Mouse (Mus musculus): ENCODE results near the gene Dmac1. TPM values are rescaled to one million over a fixed set of nuclear protein-coding genes. Genes with fewer than 3 reads are reported as not detected.

Dmac1 gene
- 90.2 and 95.4 TPM in 2 replicates for polyA plus RNA-seq (2014; fragmentation: Nextera tagmentation; extraction: Ambion mirVana)

DNA sequence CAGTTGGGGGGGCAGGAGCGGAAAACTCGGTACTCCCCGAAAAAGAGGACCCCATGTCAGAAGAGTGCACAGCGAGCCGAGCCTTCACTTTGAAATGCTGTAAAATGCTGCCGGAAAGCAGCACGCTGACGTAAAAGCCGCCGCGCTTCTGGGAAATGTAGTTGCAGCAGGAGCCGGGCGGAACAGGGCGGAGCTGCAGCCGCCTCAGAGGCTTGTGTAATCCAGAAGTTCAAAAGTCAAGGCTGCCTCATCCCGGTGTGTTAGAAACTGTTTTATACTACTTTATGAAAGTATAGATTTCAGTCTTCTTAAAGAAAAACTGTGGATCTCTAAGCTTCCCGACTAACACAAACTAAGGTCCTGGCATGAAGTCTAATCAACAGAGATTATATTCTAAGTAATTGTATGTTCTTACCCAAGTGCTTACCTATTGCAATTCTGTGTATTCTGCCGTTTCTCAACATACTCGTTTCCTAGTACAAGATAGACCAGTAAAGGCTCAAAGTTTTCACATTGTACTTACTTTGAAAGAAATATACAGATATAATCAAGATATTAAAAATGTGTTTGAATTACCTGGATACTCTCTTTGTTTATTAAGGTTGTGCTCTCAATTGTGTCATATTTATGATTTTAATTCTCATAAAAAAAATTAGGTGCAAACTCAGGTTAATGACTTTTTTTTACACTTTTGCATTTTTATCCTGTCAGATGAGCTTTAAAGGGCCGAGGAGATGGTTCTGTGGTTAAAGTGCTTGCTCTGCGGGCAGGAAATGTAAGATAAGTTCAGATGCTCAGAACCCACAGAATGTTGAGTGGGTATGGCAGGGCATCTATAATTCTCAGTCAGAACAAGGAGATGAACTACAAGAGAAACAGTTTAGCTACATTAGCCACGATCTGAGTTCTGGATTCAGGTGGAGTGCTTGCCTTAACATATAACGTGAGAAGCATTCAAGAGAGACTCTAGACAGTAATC lies at the start of gene Dmac1:
Gene Dmac1 (minus strand): TSS at position 109 of the 979 bp plus-strand sequence.
- 19% methylated on average over 23 of the region's 23 CpGs for WGBS
- peak within 1 kb of the TSS; percentile 83 for H3K4me3 ChIP-seq (ENCODE audit: low read depth, low read length)
- H3K9ac ChIP-seq (replicated peaks; ENCODE audit: low read depth, low read length), result peak within 1 kb of the TSS; percentile 84
- H3K27ac ChIP-seq (ENCODE audit: low read depth, low read length), result peak within 1 kb of the TSS; percentile 28; the same call in 1 of the 2 replicates
- ATAC-seq (ENCODE audit: low read depth), result peak; percentile 96
- H3K4me1 ChIP-seq (ENCODE audit: control insufficient read depth, insufficient read depth, low read length), result peaks cover 6% of the 10 kb centered on the region; the same call in 1 of the 2 replicates
- no peaks in the 10 kb centered on the region for H3K36me3 ChIP-seq (ENCODE audit: control insufficient read depth, insufficient read depth, low read length)
- peak within 1 kb of the TSS; percentile 74 for H3K4me2 ChIP-seq (ENCODE audit: low read depth, low read length)
- no peaks in the 10 kb centered on the region for H3K9me3 ChIP-seq (ENCODE audit: control insufficient read depth, low read length)
- no peaks in the 10 kb centered on the region for H3K27me3 ChIP-seq (ENCODE audit: control insufficient read depth, insufficient read depth, low read length)

GRCm38 (mm10) chr4:75315431-75315830 lies 37.3 kb upstream of the Dmac1 start:
- H3K4me2 ChIP-seq (ENCODE audit: low read depth, low read length), result no peak overlapping the region
- H3K27me3 ChIP-seq (ENCODE audit: control insufficient read depth, insufficient read depth, low read length), result no peaks in the 10 kb centered on the region
- H3K9me3 ChIP-seq (ENCODE audit: control insufficient read depth, low read length), result no peaks in the 10 kb centered on the region
- no peak overlapping the region for H3K4me3 ChIP-seq (ENCODE audit: low read depth, low read length)
- no peaks in the 10 kb centered on the region for H3K36me3 ChIP-seq (ENCODE audit: control insufficient read depth, insufficient read depth, low read length)
- no peak overlapping the region for H3K9ac ChIP-seq (replicated peaks; ENCODE audit: low read depth, low read length)
- no peaks in the 10 kb centered on the region for H3K4me1 ChIP-seq (ENCODE audit: control insufficient read depth, insufficient read depth, low read length)
- no peak overlapping the region for H3K27ac ChIP-seq (ENCODE audit: low read depth, low read length)
- no peak for ATAC-seq (ENCODE audit: low read depth)
- 94% methylated on average over 1 of the region's 1 CpGs for WGBS

DNA sequence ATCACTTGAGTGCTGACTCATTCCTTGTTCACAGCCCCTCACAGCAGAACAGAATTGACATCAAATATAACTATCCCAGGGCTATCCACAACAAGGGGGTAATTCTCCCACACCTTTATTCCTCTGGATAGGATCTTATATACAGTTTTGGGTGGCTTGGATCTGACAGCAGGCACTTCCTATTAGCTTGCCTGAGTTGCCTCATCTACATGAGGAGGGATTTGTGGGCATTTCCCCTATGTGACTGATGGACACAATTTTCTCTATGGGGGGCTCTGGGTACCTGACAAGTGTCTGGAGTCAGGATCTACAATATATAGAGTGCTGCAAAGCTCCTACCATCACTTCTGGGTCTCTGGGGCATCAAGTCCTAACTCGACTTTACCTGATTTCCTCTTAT lies 36.9 kb upstream of the Dmac1 start:
- 80% methylated on average over 1 of the region's 1 CpGs for WGBS
- no peak overlapping the region for H3K4me2 ChIP-seq (ENCODE audit: low read depth, low read length)
- ATAC-seq (ENCODE audit: low read depth), result no peak

DNA sequence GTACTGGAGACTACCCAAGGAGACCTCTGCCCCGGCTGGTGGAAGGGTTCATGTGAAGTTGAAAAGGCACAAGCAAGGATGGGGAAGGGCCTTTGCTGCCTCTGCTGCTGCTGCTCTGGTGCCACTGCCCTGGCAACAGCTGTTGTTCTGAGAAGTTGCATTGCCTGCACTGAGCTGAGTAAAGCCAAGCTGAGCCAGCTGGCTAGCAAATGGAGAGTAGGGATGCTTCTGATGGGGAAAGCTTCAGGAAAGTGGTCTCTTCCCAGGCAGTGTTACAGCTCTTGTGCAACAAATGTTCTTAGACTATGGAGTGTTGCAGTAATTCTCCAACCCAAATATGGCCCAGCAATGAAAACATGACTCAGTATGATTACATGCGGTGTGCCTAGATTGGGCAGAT lies 33.8 kb upstream of the Dmac1 start:
- H3K9ac ChIP-seq (replicated peaks; ENCODE audit: low read depth, low read length), result no peak overlapping the region
- no peaks in the 10 kb centered on the region for H3K36me3 ChIP-seq (ENCODE audit: control insufficient read depth, insufficient read depth, low read length)
- H3K27ac ChIP-seq (ENCODE audit: low read depth, low read length), result no peak overlapping the region
- no peak overlapping the region for H3K4me3 ChIP-seq (ENCODE audit: low read depth, low read length)
- H3K4me2 ChIP-seq (ENCODE audit: low read depth, low read length), result no peak overlapping the region
- WGBS, result 96% methylated on average over 2 of the region's 2 CpGs
- H3K9me3 ChIP-seq (ENCODE audit: control insufficient read depth, low read length), result no peaks in the 10 kb centered on the region
- H3K4me1 ChIP-seq (ENCODE audit: control insufficient read depth, insufficient read depth, low read length), result no peaks in the 10 kb centered on the region
- no peaks in the 10 kb centered on the region for H3K27me3 ChIP-seq (ENCODE audit: control insufficient read depth, insufficient read depth, low read length)
- ATAC-seq (ENCODE audit: low read depth), result no peak

More for the DNA sequence above, 36.9 kb upstream of the Dmac1 start:
- Histone ChIP-seq H3K4me1 (ENCODE audit: control insufficient read depth, insufficient read depth, low read length) (no peaks in the 10 kb centered on the region), H3K27me3 (ENCODE audit: control insufficient read depth, insufficient read depth, low read length) (no peaks in the 10 kb centered on the region), H3K4me3 (ENCODE audit: low read depth, low read length) (no peak overlapping the region), H3K27ac (ENCODE audit: low read depth, low read length) (no peak overlapping the region), H3K9me3 (ENCODE audit: control insufficient read depth, low read length) (no peaks in the 10 kb centered on the region), H3K9ac (replicated peaks; ENCODE audit: low read depth, low read length) (no peak overlapping the region), H3K36me3 (ENCODE audit: control insufficient read depth, insufficient read depth, low read length) (no peaks in the 10 kb centered on the region)

- Histone ChIP-seq H3K27ac (ENCODE audit: low read depth, low read length) (no peak overlapping the region), H3K27me3 (ENCODE audit: control insufficient read depth, insufficient read depth, low read length) (no peaks in the 10 kb centered on the region), H3K9ac (replicated peaks; ENCODE audit: low read depth, low read length) (no peak overlapping the region), H3K4me2 (ENCODE audit: low read depth, low read length) (no peak overlapping the region), H3K36me3 (ENCODE audit: control insufficient read depth, insufficient read depth, low read length) (no peaks in the 10 kb centered on the region), H3K4me3 (ENCODE audit: low read depth, low read length) (no peak overlapping the region), H3K9me3 (ENCODE audit: control insufficient read depth, low read length) (no peaks in the 10 kb centered on the region), H3K4me1 (ENCODE audit: control insufficient read depth, insufficient read depth, low read length) (no peaks in the 10 kb centered on the region)
- 85% methylated on average over 2 of the region's 2 CpGs for WGBS
- ATAC-seq (ENCODE audit: low read depth), result no peak
Observed at GRCm38 (mm10) chr4:75311305-75311704, 33.2 kb upstream of the Dmac1 start.

DNA sequence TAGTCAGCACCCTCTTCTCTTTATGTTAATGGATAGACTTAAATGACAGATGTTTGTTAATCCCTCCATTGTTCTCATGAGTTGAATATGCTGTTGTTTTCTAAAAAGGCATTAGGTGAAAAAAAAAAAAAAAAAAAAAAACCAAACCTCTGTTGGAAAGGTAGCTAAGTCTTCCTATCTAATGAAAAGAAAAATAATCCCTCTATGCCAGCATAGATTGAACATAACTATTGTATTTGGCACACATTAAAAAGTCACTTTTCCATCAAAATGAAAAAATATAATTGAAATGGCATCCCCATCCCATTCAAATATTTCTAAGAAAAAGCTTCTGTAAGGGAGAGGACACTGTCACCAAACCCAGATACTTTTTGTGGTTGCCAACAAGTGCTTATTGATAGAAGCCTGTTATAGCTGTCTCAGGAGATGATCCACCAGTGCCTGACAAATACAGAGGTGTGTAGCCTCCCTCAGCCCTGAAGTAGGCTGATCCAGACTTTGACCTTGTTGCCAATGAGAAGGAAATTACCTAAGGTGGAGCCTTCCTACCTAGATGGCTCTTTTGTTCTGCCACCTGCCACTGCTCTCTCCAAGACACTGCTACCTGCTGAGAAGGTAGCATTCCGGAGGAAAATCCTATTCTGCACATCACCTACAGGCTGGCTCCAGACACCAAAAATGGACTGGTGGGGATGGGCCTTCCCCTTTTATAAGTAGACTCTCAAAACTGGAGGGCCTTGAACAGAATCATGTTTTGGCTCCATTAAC lies 22.3 kb upstream of the Dmac1 start:
- Histone ChIP-seq H3K27ac (ENCODE audit: low read depth, low read length) (no peak overlapping the region), H3K9me3 (ENCODE audit: control insufficient read depth, low read length) (no peaks in the 10 kb centered on the region), H3K4me2 (ENCODE audit: low read depth, low read length) (no peak overlapping the region), H3K9ac (replicated peaks; ENCODE audit: low read depth, low read length) (no peak overlapping the region), H3K4me3 (ENCODE audit: low read depth, low read length) (no peak overlapping the region), H3K4me1 (ENCODE audit: control insufficient read depth, insufficient read depth, low read length) (no peaks in the 10 kb centered on the region), H3K27me3 (ENCODE audit: control insufficient read depth, insufficient read depth, low read length) (no peaks in the 10 kb centered on the region), H3K36me3 (ENCODE audit: control insufficient read depth, insufficient read depth, low read length) (no peaks in the 10 kb centered on the region)
- 80% methylated on average over 1 of the region's 1 CpGs for WGBS
- no peak for ATAC-seq (ENCODE audit: low read depth)

DNA sequence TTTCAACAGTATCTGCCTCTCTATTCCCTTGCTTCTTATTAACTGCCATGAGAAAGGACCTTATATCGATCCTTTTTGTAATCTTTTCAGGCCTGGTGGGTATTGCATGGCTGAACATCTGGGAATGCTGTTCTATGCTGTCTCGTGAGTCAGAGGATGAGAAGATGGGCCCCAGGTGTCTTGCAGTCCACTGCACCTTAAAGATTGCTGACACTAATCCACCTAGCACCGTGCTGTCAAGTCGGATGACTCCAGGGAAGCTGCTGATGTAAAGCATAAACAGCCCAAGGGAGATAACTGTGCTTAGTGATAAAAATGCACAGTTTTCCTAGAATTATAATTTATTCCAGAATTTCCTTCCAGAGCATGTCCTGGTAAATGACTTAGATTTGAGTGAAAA lies 14.2 kb upstream of the Dmac1 start:
- no peak overlapping the region for H3K4me2 ChIP-seq (ENCODE audit: low read depth, low read length)
- no peaks in the 10 kb centered on the region for H3K4me1 ChIP-seq (ENCODE audit: control insufficient read depth, insufficient read depth, low read length)
- H3K27ac ChIP-seq (ENCODE audit: low read depth, low read length), result no peak overlapping the region
- H3K9me3 ChIP-seq (ENCODE audit: control insufficient read depth, low read length), result no peaks in the 10 kb centered on the region
- WGBS, result 73% methylated on average over 4 of the region's 4 CpGs
- H3K4me3 ChIP-seq (ENCODE audit: low read depth, low read length), result no peak overlapping the region
- no peaks in the 10 kb centered on the region for H3K36me3 ChIP-seq (ENCODE audit: control insufficient read depth, insufficient read depth, low read length)
- ATAC-seq (ENCODE audit: low read depth), result no peak
- H3K27me3 ChIP-seq (ENCODE audit: control insufficient read depth, insufficient read depth, low read length), result no peaks in the 10 kb centered on the region
- H3K9ac ChIP-seq (replicated peaks; ENCODE audit: low read depth, low read length), result no peak overlapping the region

GRCm38 (mm10) chr4:75291142-75291541 lies 13.0 kb upstream of the Dmac1 start:
- Histone ChIP-seq H3K27ac (ENCODE audit: low read depth, low read length) (no peak overlapping the region), H3K36me3 (ENCODE audit: control insufficient read depth, insufficient read depth, low read length) (no peaks in the 10 kb centered on the region), H3K4me3 (ENCODE audit: low read depth, low read length) (no peak overlapping the region), H3K4me1 (ENCODE audit: control insufficient read depth, insufficient read depth, low read length) (no peaks in the 10 kb centered on the region), H3K27me3 (ENCODE audit: control insufficient read depth, insufficient read depth, low read length) (no peaks in the 10 kb centered on the region), H3K9ac (replicated peaks; ENCODE audit: low read depth, low read length) (no peak overlapping the region), H3K4me2 (ENCODE audit: low read depth, low read length) (no peak overlapping the region), H3K9me3 (ENCODE audit: control insufficient read depth, low read length) (no peaks in the 10 kb centered on the region)
- ATAC-seq (ENCODE audit: low read depth), result no peak
- 89% methylated on average over 4 of the region's 4 CpGs for WGBS

Data from neural tube, embryonic 14.5 days (tissue).